Mouse (Mus musculus): ENCODE measurements at regions not wholly inside any gene's neighbourhood (a gene's known extent, or its start where the extent isn't known, plus 50 kb on each side); places are given as distances from the start of the nearest gene placed in this dataset.

DNA sequence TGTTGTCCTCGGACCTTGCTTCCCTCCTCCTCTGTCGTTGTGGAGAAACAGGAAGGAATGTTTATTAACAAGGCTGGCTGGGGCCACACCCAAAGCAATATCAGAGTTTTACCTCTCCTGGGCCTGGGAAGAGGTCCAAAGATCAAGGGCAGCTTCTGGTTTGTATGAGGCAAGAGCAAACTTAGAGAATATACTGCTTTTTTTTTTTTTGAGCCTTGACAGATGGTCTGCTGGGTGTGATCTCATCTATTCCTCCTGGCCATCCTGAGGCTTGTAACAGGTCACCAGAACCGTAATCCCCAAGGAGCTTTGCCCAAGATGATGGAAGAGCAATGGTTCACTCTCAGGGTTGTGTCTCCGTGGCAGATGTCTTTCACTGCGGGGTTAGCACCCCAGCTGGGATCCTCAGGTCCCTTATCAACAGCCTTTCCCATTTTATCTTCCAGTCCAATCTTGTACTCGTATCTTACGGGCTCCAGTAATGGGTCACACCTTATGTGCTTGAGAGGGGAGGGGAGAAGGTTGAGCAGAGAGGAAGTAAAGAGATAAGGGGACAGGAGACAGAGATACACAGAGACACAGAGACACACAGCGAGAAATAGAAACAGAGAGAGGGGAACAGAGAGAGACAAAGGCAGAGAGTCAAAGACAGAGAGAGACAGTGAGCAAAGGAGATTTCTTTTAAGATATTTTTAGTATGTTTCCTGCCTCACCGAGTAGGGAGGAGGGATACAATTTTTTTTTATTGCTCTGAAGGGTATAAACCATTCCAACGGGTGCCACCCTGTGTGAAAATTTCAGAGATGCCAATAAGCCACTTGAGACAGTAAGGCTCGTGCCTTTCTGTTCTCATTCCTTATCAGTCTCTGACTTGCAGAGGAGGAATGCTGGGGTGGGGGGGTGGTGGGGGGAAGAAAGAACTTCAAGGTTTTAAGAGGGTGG, 134.6 kb upstream of the Cdkn2b start:
- ATAC-seq (ENCODE audit: insufficient number of reproducible peaks, insufficient read depth, low FRiP score, low read depth) = no peak
- 12% methylated on average over 11 of the region's 11 CpGs for WGBS
- Histone ChIP-seq H3K27ac (replicated peaks in 1 of 2; ENCODE audit: control insufficient read depth in 1 of 2, insufficient read depth in 1 of 2, low read depth in 2 of 2, low read length in 2 of 2) (no peak overlapping the region), H3K27me3 (ENCODE audit: control insufficient read depth, insufficient read depth, low read length) (no peaks in the 10 kb centered on the region), H3K9me3 (ENCODE audit: control insufficient read depth, low read length) (no peaks in the 10 kb centered on the region), H3K36me3 (ENCODE audit: control insufficient read depth, insufficient read depth, low read length) (no peaks in the 10 kb centered on the region), H3K4me3 (ENCODE audit: control insufficient read depth in 1 of 2, insufficient read depth in 1 of 2, low read depth in 1 of 2, low read length in 2 of 2) (no peak overlapping the region), H3K4me2 (ENCODE audit: low read length) (peak overlapping the region; percentile 29; the same call in 1 of the 2 replicates), H3K4me1 (ENCODE audit: control insufficient read depth in 2 of 2, insufficient read depth in 2 of 2, low read length in 2 of 2) (peaks cover 3 to 17% of the 10 kb centered on the region in 2 experiments), H3K9ac (ENCODE audit: low read length) (no peak overlapping the region)

DNA sequence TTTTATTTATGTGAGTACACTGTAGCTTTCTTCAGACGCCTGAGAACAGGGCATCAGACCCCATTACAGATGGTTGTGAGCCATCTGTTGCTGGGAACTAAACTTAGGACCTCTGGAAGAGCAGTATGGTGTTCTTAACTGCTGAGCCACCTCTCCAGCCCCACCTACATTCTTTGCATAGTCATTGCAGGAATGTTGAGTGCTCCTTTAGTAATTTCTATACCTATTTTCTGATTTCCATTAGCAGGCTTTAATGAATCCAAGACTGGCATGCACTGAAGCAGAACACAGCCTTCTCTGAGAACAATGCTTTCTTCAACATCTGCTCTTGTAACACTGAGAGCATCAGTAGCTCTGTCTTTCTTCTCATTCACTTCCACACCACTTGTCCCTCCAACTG, 131.7 kb upstream of the Cdkn2b start:
- 66% methylated on average over 1 of the region's 1 CpGs for WGBS
- peaks cover 3 to 17% of the 10 kb centered on the region in 2 experiments for H3K4me1 ChIP-seq (ENCODE audit: control insufficient read depth in 2 of 2, insufficient read depth in 2 of 2, low read length in 2 of 2)
- H3K9me3 ChIP-seq (ENCODE audit: control insufficient read depth, low read length) = no peaks in the 10 kb centered on the region
- no peak overlapping the region for H3K9ac ChIP-seq (ENCODE audit: low read length)
- no peak overlapping the region for H3K4me3 ChIP-seq (ENCODE audit: control insufficient read depth in 1 of 2, insufficient read depth in 1 of 2, low read depth in 1 of 2, low read length in 2 of 2)
- no peaks in the 10 kb centered on the region for H3K27me3 ChIP-seq (ENCODE audit: control insufficient read depth, insufficient read depth, low read length)
- no peak overlapping the region for H3K4me2 ChIP-seq (ENCODE audit: low read length)
- no peaks in the 10 kb centered on the region for H3K36me3 ChIP-seq (ENCODE audit: control insufficient read depth, insufficient read depth, low read length)
- ATAC-seq (ENCODE audit: insufficient number of reproducible peaks, insufficient read depth, low FRiP score, low read depth) = no peak
- no peak overlapping the region for H3K27ac ChIP-seq (replicated peaks in 1 of 2; ENCODE audit: control insufficient read depth in 1 of 2, insufficient read depth in 1 of 2, low read depth in 2 of 2, low read length in 2 of 2)

DNA sequence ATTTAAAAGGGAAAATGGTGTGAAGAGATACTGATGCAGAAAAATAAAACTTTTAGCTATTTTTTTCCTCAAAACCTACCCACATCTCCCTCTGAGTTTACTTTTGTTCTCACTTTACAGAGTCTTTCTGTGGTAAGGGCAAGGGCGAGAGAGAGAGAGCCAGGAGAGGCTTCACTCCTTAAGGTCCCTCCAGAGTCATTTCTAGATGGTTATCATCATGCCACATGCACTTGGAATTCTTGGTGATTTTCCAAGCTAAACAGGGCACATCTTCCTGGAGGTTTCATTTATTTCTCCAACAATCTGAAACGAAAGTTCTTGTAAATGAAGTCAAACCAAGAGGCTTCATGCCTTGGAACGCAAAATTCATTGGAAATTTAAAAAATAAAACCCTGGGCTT, 130.0 kb upstream of the Cdkn2b start:
- Histone ChIP-seq H3K27me3 (ENCODE audit: control insufficient read depth, insufficient read depth, low read length) (no peaks in the 10 kb centered on the region), H3K4me1 (ENCODE audit: control insufficient read depth in 2 of 2, insufficient read depth in 2 of 2, low read length in 2 of 2) (peaks cover 3 to 8% of the 10 kb centered on the region in 2 experiments; a peak in 3 of 4 replicates), H3K4me3 (ENCODE audit: control insufficient read depth in 1 of 2, insufficient read depth in 1 of 2, low read depth in 1 of 2, low read length in 2 of 2) (no peak overlapping the region), H3K36me3 (ENCODE audit: control insufficient read depth, insufficient read depth, low read length) (no peaks in the 10 kb centered on the region), H3K27ac (replicated peaks in 1 of 2; ENCODE audit: control insufficient read depth in 1 of 2, insufficient read depth in 1 of 2, low read depth in 2 of 2, low read length in 2 of 2) (no peak overlapping the region), H3K4me2 (ENCODE audit: low read length) (no peak overlapping the region), H3K9ac (ENCODE audit: low read length) (no peak overlapping the region), H3K9me3 (ENCODE audit: control insufficient read depth, low read length) (no peaks in the 10 kb centered on the region)
- WGBS = 60% methylated on average over 3 of the region's 3 CpGs
- ATAC-seq (ENCODE audit: insufficient number of reproducible peaks, insufficient read depth, low FRiP score, low read depth) = no peak

DNA sequence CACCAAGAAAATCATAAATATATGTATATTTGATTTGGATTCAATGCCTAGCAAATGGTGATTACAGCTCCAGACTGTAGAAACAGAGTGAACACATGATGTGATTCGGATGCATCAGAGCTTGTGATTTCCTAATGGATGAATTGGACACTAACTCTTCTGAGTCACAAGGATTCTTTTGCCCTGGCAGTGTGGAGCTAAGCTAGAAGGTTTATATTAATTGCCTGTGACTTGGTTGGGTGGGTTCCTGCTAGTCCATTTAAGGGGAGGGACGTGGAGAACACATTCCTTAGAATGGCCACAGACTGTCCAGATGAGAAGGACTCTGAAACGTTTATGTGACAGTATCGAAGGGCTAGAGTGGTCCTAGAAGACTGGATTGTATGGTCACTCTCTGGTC, 129.5 kb upstream of the Cdkn2b start:
- H3K27ac ChIP-seq (replicated peaks in 1 of 2; ENCODE audit: control insufficient read depth in 1 of 2, insufficient read depth in 1 of 2, low read depth in 2 of 2, low read length in 2 of 2) = no peak overlapping the region
- no peak for ATAC-seq (ENCODE audit: insufficient number of reproducible peaks, insufficient read depth, low FRiP score, low read depth)
- H3K4me3 ChIP-seq (ENCODE audit: control insufficient read depth in 1 of 2, insufficient read depth in 1 of 2, low read depth in 1 of 2, low read length in 2 of 2) = no peak overlapping the region
- no peaks in the 10 kb centered on the region for H3K9me3 ChIP-seq (ENCODE audit: control insufficient read depth, low read length)
- no peak overlapping the region for H3K9ac ChIP-seq (ENCODE audit: low read length)
- H3K27me3 ChIP-seq (ENCODE audit: control insufficient read depth, insufficient read depth, low read length) = no peaks in the 10 kb centered on the region
- H3K4me2 ChIP-seq (ENCODE audit: low read length) = no peak overlapping the region
- peaks cover under 1 to 4% of the 10 kb centered on the region in 2 experiments; a peak in 3 of 4 replicates for H3K4me1 ChIP-seq (ENCODE audit: control insufficient read depth in 2 of 2, insufficient read depth in 2 of 2, low read length in 2 of 2)
- H3K36me3 ChIP-seq (ENCODE audit: control insufficient read depth, insufficient read depth, low read length) = no peaks in the 10 kb centered on the region
- 69% methylated on average over 4 of the region's 4 CpGs for WGBS

DNA sequence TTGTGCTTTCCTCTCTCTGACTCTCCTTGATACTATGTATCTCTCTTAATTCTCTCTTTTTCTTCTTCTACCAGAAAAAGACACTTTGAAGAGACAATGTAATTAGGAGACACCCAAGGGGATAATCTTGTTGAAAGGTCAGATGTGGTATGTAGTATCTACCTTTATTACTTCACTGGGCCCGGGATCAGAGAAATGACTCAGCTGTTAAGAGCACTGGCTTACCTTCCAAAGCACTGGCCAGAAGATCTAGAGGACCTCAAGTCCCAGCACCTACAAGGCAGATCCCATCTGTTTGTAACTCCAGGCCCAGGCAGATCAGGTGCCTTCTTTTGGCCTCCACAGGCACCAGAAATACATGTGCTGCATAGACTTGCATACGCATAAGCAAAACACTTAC, 127.8 kb upstream of the Cdkn2b start:
- no peak overlapping the region for H3K4me3 ChIP-seq (ENCODE audit: control insufficient read depth in 1 of 2, insufficient read depth in 1 of 2, low read depth in 1 of 2, low read length in 2 of 2)
- H3K9me3 ChIP-seq (ENCODE audit: control insufficient read depth, low read length) = no peaks in the 10 kb centered on the region
- no peak overlapping the region for H3K4me2 ChIP-seq (ENCODE audit: low read length)
- 84% methylated on average over 2 of the region's 2 CpGs for WGBS
- H3K36me3 ChIP-seq (ENCODE audit: control insufficient read depth, insufficient read depth, low read length) = no peaks in the 10 kb centered on the region
- H3K9ac ChIP-seq (ENCODE audit: low read length) = no peak overlapping the region
- H3K4me1 ChIP-seq (ENCODE audit: control insufficient read depth in 2 of 2, insufficient read depth in 2 of 2, low read length in 2 of 2) = no peaks in the 10 kb centered on the region
- no peak for ATAC-seq (ENCODE audit: insufficient number of reproducible peaks, insufficient read depth, low FRiP score, low read depth)
- no peaks in the 10 kb centered on the region for H3K27me3 ChIP-seq (ENCODE audit: control insufficient read depth, insufficient read depth, low read length)
- no peak overlapping the region for H3K27ac ChIP-seq (replicated peaks in 1 of 2; ENCODE audit: control insufficient read depth in 1 of 2, insufficient read depth in 1 of 2, low read depth in 2 of 2, low read length in 2 of 2)

DNA sequence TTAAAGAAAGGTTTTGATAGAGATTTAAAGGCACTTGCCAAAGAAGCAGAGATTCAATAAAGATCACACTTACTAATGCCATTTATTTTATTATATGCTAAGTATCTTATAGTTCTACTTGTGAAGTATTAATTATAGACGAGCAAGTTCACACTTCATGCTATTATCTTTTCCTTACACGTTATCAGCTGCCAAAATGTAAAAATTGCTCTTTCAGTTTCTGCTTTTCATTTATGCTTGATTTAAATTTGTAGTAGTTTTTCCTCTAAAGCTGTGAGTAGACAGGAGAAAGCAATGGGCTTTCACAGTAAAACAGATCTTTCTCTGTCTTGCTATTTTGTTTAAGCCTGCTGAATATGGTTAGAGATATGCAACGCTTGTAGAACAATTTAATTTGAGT, 125.9 kb upstream of the Cdkn2b start:
- no peaks in the 10 kb centered on the region for H3K27me3 ChIP-seq (ENCODE audit: control insufficient read depth, insufficient read depth, low read length)
- 66% methylated on average over 3 of the region's 3 CpGs for WGBS
- H3K4me1 ChIP-seq (ENCODE audit: control insufficient read depth in 2 of 2, insufficient read depth in 2 of 2, low read length in 2 of 2) = no peaks in the 10 kb centered on the region
- no peak overlapping the region for H3K4me2 ChIP-seq (ENCODE audit: low read length)
- no peak overlapping the region for H3K27ac ChIP-seq (replicated peaks in 1 of 2; ENCODE audit: control insufficient read depth in 1 of 2, insufficient read depth in 1 of 2, low read depth in 2 of 2, low read length in 2 of 2)
- no peak overlapping the region for H3K9ac ChIP-seq (ENCODE audit: low read length)
- ATAC-seq (ENCODE audit: insufficient number of reproducible peaks, insufficient read depth, low FRiP score, low read depth) = no peak
- H3K36me3 ChIP-seq (ENCODE audit: control insufficient read depth, insufficient read depth, low read length) = no peaks in the 10 kb centered on the region
- H3K4me3 ChIP-seq (ENCODE audit: control insufficient read depth in 1 of 2, insufficient read depth in 1 of 2, low read depth in 1 of 2, low read length in 2 of 2) = no peak overlapping the region
- no peaks in the 10 kb centered on the region for H3K9me3 ChIP-seq (ENCODE audit: control insufficient read depth, low read length)

DNA sequence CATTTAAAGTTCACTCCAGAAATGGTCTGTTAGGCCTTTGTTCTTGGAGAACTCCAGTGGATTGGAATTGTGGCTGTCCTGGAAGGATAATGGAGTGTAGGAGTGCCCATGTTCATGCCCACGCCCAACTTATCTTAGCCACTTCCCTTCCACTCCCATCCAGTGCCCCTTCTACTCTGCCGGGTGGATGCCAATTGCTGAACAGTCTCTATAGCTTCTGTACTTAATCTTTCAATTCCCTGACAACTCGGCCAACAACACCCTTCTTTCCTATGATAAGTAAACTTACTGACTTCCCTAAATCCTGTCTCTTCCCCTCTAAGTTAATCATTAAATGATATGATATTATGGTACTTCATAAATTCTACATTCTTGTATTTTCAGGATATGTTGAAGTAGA, 123.3 kb upstream of the Cdkn2b start:
- no peak overlapping the region for H3K27ac ChIP-seq (replicated peaks in 1 of 2; ENCODE audit: control insufficient read depth in 1 of 2, insufficient read depth in 1 of 2, low read depth in 2 of 2, low read length in 2 of 2)
- WGBS = 49% methylated on average over 3 of the region's 3 CpGs
- no peak for ATAC-seq (ENCODE audit: insufficient number of reproducible peaks, insufficient read depth, low FRiP score, low read depth)
- H3K4me2 ChIP-seq (ENCODE audit: low read length) = no peak overlapping the region
- no peak overlapping the region for H3K4me3 ChIP-seq (ENCODE audit: control insufficient read depth in 1 of 2, insufficient read depth in 1 of 2, low read depth in 1 of 2, low read length in 2 of 2)
- no peaks in the 10 kb centered on the region for H3K27me3 ChIP-seq (ENCODE audit: control insufficient read depth, insufficient read depth, low read length)
- H3K36me3 ChIP-seq (ENCODE audit: control insufficient read depth, insufficient read depth, low read length) = no peaks in the 10 kb centered on the region
- no peak overlapping the region for H3K9ac ChIP-seq (ENCODE audit: low read length)
- no peaks in the 10 kb centered on the region for H3K9me3 ChIP-seq (ENCODE audit: control insufficient read depth, low read length)
- no peaks in the 10 kb centered on the region for H3K4me1 ChIP-seq (ENCODE audit: control insufficient read depth in 2 of 2, insufficient read depth in 2 of 2, low read length in 2 of 2)

DNA sequence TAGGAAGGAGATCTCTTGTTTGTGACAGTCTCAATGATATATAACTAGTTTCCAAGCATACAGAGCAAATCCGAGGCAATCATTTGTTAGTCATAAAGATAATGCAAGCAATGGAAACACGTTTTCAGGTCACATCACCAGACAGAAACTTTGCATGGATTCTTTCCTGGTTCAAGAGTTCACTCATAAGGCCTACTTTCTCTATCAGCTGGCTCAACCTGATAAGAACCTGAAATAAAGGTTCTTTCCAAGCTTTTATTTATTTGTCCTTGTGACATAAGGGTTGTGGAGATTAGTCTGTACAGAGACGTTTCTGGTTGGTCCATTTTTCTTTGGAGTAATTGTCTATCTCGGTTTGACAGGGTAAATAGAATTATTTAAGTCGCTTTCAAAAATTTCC, 122.7 kb upstream of the Cdkn2b start:
- H3K4me1 ChIP-seq (ENCODE audit: control insufficient read depth in 2 of 2, insufficient read depth in 2 of 2, low read length in 2 of 2) = no peaks in the 10 kb centered on the region
- no peaks in the 10 kb centered on the region for H3K27me3 ChIP-seq (ENCODE audit: control insufficient read depth, insufficient read depth, low read length)
- no peak overlapping the region for H3K4me3 ChIP-seq (ENCODE audit: control insufficient read depth in 1 of 2, insufficient read depth in 1 of 2, low read depth in 1 of 2, low read length in 2 of 2)
- no peak overlapping the region for H3K4me2 ChIP-seq (ENCODE audit: low read length)
- ATAC-seq (ENCODE audit: insufficient number of reproducible peaks, insufficient read depth, low FRiP score, low read depth) = no peak
- H3K27ac ChIP-seq (replicated peaks in 1 of 2; ENCODE audit: control insufficient read depth in 1 of 2, insufficient read depth in 1 of 2, low read depth in 2 of 2, low read length in 2 of 2) = no peak overlapping the region
- H3K9me3 ChIP-seq (ENCODE audit: control insufficient read depth, low read length) = no peaks in the 10 kb centered on the region
- H3K36me3 ChIP-seq (ENCODE audit: control insufficient read depth, insufficient read depth, low read length) = no peaks in the 10 kb centered on the region
- whole genome bisulfite sequencing = 50% methylated on average over 5 of the region's 5 CpGs
- no peak overlapping the region for H3K9ac ChIP-seq (ENCODE audit: low read length)
